Mouse (Mus musculus): ENCODE results near the gene Trim67.

Trim67 gene

DNA sequence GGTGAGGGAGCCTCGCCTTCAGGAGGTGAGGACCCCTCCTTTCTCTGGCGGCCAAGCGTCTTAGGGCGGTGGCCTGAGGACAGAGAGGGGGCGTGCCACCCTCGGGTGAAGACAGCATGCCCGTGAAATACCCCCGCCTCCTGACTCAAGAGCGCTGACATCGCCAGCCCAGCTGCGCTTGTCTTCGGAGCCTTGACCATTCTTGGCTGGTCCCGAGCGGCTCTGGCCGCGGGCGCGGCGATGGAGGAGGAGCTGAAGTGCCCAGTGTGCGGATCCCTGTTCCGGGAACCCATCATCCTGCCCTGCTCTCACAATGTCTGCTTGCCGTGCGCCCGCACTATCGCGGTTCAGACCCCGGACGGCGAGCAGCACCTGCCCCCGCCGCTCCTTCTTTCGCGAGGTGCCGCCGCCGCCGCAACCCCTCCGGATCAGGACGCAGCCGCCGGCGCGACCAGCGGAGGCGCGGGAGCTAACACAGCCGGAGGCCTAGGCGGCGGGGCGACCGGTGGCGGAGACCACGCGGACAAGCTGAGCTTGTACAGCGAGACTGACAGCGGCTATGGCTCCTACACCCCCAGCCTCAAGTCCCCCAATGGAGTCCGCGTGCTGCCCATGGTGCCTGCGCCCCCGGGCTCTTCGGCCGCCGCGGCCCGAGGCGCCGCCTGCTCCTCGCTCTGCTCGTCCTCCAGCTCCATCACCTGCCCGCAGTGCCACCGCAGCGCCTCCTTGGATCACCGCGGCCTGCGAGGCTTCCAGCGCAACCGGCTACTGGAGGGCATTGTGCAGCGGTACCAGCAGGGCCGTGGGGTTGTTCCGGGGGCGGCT is 981 bp downstream of the Trim67 start:
- CTCF ChIA-PET, result no interaction called here

GRCm38 (mm10) chr8:124794486-124794780 is 1.5 kb downstream of the Trim67 start:
- CTCF ChIA-PET, result no interaction called here

DNA sequence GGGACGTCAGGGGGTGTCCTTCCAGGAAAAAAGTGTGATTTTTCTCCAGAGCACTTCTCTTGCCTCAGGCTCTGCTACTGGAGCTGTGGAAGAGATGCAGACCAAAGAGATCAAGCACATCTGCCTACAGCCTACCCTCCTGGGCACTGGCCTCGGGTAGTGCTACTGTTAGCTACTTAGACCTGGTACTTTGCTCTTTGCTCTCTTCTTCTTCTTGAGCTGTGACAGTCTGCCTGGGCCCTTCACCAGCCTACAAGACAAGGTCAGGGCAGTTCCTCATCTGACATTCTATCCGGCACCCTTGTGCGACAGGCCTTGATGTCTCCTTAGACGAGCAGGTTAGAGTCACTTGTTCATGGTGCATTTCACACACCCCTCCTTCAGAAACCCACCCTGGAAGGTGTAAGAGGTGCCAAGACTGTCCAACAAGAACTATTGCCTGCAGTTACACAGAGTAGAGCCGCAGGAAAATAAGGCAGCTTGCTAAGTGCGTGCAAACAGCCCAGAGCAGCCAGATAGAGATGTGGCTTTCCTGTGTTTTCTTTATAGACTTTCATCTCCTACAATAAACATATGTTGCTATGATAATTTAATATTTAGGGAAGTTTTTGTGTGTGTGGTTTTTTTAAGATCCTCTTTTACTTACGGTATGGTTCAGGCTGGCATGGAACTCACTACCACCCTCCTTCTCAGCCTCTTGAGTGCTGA is 3.0 kb downstream of the Trim67 start:
- CTCF ChIA-PET, result no interaction called here

DNA sequence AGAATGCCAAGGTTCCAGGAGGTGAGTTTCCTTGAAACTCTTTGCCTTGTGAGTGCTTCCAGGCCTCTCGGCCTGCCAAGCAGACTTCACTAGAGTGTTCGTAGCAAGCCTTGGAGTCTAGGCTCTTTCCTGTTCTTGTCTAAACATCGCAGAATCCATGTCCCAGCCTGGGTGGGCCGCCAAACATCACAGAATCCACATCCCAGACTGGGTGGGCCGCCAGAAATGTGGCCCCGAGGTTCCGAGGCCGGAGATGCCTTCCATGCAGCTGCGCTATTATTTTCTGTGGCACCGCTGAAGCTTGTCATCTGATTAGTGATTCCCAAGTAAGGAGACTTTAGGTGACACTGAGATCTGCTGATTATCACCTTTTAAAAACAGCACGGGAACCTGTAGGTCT is 7.7 kb downstream of the Trim67 start:
- CTCF ChIA-PET, result no interaction called here

GRCm38 (mm10) chr8:124803824-124804702 is 11.2 kb downstream of the Trim67 start:
- CTCF ChIA-PET, result no interaction called here

GRCm38 (mm10) chr8:124805990-124806389 is 13.1 kb downstream of the Trim67 start:
- CTCF ChIA-PET, result no interaction called here

DNA sequence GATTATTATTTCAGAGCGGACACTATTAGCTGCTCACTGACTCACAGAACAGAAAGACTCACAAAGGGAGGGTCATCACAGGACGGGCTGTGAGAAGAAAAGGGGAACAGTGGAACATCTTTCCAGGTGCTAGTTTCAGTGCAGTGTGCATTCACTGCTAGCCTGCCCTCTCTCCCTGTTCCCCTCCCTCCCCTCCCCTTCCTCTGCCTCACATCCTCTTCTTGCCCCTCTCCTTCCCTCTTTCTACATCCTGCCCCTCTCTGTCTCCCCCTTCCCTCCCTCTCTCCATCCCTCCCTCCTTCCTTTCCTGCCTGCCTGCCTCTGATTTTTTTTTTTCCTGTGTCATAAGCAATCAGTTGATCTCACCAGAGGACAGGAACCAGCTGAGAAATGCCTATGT is 16.5 kb downstream of the Trim67 start:
- CTCF ChIA-PET, result no interaction called here

- CTCF ChIA-PET, result no interaction called here
Measured at GRCm38 (mm10) chr8:124810056-124810610, 17.2 kb downstream of the Trim67 start.

DNA sequence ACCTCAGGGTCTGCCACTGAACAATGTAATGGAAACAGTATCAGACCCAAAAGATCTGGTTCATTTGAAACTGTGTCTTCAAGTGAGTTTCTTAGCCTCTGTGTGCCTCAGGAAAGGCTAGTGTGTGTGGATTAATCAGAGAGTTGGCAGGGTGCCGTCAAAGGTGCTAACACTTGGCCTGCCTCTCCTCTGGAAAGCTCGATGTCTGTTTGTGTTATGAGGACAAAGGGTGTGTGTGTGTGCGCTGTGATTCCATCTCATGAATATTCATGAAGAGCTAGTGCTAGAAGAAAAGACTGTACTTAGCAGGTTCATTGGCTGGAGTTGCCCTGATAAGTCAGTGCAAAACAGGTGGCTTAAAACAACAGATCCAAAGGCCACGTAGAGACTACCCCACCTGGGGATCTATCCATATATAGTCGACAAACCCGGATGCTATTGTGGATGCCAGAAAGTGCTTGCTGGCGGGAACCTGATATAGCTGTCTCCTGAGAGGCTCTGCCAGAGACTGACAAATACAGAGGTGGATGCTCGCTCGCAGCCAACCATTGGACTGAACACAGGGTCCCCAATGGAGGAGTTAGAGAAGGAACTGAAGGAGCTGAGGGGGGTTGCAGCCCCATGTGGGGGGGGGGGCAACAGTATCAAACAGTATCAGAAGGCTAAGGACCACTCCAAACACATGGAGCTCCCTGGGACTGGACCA is 17.9 kb downstream of the Trim67 start:
- CTCF ChIA-PET, result no interaction called here

GRCm38 (mm10) chr8:124813326-124813725 is 20.4 kb downstream of the Trim67 start:
- CTCF ChIA-PET, result no interaction called here

- CTCF ChIA-PET, result no interaction called here
Measured at GRCm38 (mm10) chr8:124815870-124816269, 23.0 kb downstream of the Trim67 start.

- CTCF ChIA-PET, result no interaction called here
Measured at GRCm38 (mm10) chr8:124816866-124817265, 24.0 kb downstream of the Trim67 start.

GRCm38 (mm10) chr8:124817361-124817760 is 24.5 kb downstream of the Trim67 start:
- CTCF ChIA-PET, result no interaction called here

- CTCF ChIA-PET, result no interaction called here
Measured at GRCm38 (mm10) chr8:124819612-124820115, 26.8 kb downstream of the Trim67 start.

DNA sequence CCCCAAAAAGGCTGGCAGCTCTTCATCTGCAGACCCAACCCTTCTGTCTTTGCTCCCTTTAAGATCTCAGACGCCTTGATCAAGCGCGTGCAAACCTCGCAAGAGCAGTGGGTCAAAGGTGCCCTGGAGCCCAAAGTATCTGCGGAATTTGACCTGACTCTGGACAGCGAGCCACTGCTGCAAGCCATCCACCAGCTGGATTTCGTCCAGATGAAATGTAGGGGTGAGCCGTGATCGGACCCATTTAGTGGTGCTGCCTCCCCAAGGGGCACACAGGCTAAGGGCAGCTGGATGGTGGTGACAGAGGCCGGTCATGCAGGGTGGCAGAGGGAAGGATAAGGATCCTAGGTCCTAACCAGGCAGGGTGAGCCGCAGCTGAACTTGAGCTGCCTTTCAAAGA is 27.2 kb downstream of the Trim67 start:
- CTCF ChIA-PET, result no interaction called here

DNA sequence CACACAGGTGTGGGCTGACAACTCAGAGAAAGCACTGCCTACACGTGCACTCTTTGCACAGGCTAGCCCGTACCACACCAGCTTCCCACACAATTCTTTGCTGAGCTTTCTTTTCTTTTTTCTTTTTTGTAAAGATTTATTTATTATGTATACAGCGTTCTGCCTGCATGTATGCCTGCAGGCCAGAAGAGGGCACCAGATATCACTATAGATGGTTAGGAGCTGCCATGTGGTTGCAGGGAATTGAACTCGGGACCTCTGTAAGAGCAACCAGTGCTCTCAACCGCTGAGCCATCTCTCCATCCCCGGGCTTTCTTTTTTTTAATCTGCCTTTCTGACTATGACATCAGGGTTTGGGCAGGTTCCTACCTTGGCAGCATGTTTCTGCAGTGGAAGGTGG is 30.6 kb downstream of the Trim67 start:
- CTCF ChIA-PET, result no interaction called here

GRCm38 (mm10) chr8:124826658-124827057 is 33.8 kb downstream of the Trim67 start:
- CTCF ChIA-PET, result no interaction called here

DNA sequence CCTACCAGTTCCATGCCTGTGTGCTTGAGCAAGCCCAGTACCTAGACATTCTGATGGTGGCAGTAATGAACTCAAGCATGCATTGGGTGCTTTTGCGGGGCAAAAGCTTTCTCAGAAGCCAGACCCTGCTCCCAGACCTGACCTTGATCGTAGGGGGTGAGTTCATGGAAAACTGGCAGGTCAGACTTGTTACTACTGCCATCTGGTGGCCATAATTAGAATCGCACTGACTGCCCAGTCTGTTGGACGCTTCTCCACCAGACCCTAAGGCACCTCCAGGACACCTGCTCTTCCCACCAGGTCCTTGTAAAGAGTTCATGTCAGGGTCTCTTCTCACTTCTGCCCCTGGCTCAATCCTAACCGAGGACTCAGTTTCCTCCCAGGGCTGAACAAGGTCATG is 34.5 kb downstream of the Trim67 start:
- CTCF ChIA-PET, result no interaction called here

GRCm38 (mm10) chr8:124828561-124829240 is 35.8 kb downstream of the Trim67 start:
- CTCF ChIA-PET, result no interaction called here

DNA sequence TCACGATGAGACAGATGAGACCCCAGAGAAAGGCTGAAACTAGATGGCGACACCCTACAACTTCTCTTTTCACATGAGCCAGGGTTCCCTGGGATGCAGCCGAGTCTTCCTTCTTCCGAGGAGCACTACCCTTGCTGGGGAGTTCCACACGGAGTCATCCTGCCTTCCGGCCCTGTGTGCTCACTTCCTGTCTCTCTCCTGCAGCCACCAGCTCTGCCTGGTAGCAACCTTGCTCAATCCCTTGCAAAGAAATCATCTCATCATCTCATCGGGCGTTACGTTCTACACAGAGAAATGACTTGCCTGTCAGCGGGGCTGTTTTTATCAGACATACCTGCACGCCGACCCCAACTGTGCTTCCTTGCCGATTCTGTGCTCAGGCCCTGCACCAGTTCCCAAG is 37.2 kb downstream of the Trim67 start:
- CTCF ChIA-PET, result no interaction called here

- CTCF ChIA-PET, result no interaction called here
Measured at GRCm38 (mm10) chr8:124831531-124831930, 38.6 kb downstream of the Trim67 start.

Measured in spleen, embryonic (tissue).